Mouse (Mus musculus) heart, embryonic 11.5 days (tissue): ENCODE results near the gene Mxra7. TPM values are rescaled to one million over a fixed set of nuclear protein-coding genes. Genes with fewer than 3 reads are reported as not detected.

Experiments used
- ATAC-seq: fragments of 200-750 bp; cut with Nextera tagmentation; replicated peaks from 2 replicates; pipeline ENCODE4 v1.8.0; 2017; ENCODE audit warnings: moderate library complexity; ENCODE audit not compliant: insufficient number of reproducible peaks, low FRiP score, low TSS enrichment
- H3K27ac ChIP-seq: fragments of 300-500 bp; sonication (generic); 2 replicates; pipeline ENCODE4 v1.5.1; 2014; ENCODE audit warnings: mild to moderate bottlenecking, low read depth, low read length
- H3K27me3 ChIP-seq: fragments of 300-500 bp; sonication (generic); 2 replicates; pipeline ENCODE4 v1.6.1; 2014; ENCODE audit warnings: mild to moderate bottlenecking, low read length, mixed read lengths; ENCODE audit not compliant: control insufficient read depth, insufficient read depth
- H3K36me3 ChIP-seq: fragments of 300-500 bp; sonication (generic); 2 replicates; pipeline ENCODE4 v1.6.1; 2014; ENCODE audit warnings: mild to moderate bottlenecking, low read length, moderate library complexity, mixed read lengths; ENCODE audit not compliant: control insufficient read depth, insufficient read depth
- H3K4me1 ChIP-seq: fragments of 300-500 bp; sonication (generic); 2 replicates; pipeline ENCODE4 v1.6.1; 2014; ENCODE audit warnings: low read length; ENCODE audit not compliant: control insufficient read depth, insufficient read depth
- H3K4me2 ChIP-seq: fragments of 300-500 bp; sonication (generic); 2 replicates; pipeline ENCODE4 v1.6.1; 2014; ENCODE audit warnings: mild to moderate bottlenecking, moderate library complexity
- H3K4me3 ChIP-seq: fragments of 300-500 bp; sonication (generic); 2 replicates; pipeline ENCODE4 v1.5.1; 2014; ENCODE audit warnings: low read depth, low read length
- H3K9ac ChIP-seq: fragments of 300-500 bp; sonication (generic); 2 replicates; pipeline ENCODE4 v1.6.1; 2014; ENCODE audit warnings: mild to moderate bottlenecking, low read depth, low read length, moderate library complexity
- H3K9me3 ChIP-seq: fragments of 300-500 bp; sonication (generic); replicated peaks from 2 replicates; pipeline ENCODE4 v1.6.1; 2016; ENCODE audit warnings: low read length; ENCODE audit not compliant: control insufficient read depth
- WGBS: fragments of 180-500 bp; shearing (Covaris S2); extraction: QIAGEN DNeasy Blood & Tissue Kit; methylation state at CpG from one replicate; pipeline ENCODE4 v1.1.7; 2014; ENCODE audit not compliant: insufficient replicate concordance; 5-methylcytosine and 5-hydroxymethylcytosine counted together
- polyA plus RNA-seq: library from polyadenylated mRNA; unstranded; fragments of >200 nt; fragmentation: Nextera tagmentation; extraction: Ambion mirVana; gene quantifications from 2 replicates; pipeline ENCODE4 v1.2.1, GENCODE M21; 2014

The Mxra7 gene
- polyA plus RNA-seq, 1 experiment from 2014 or later = 15.9 TPM

DNA sequence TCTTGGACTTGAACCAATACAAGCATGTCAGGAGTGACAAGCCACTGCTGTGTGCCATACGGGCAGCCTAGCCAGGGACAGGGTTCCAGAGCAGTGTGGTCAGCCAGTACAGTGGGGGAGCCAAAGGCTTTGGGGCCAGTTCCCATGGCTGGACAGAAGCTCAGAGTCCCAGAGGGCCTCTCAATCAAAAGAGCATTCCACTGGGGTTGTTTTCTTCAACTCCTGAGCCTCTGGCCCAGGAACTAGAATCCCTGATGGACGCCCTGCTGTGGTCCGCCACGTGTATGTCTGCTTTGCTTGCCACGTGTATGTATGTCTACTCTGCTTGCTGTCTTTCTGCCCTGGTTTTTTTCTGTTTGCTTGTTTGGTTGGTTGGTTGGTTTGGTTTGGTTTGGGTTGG is 26.7 kb downstream of the Mxra7 start:
- Histone ChIP-seq H3K9me3 (no peaks in the 10 kb centered on the region), H3K27me3 (no peaks in the 10 kb centered on the region), H3K4me2 (no peak overlapping the region), H3K4me1 (no peaks in the 10 kb centered on the region), H3K4me3 (no peak overlapping the region), H3K9ac (no peak overlapping the region), H3K27ac (no peak overlapping the region), H3K36me3 (no peaks in the 10 kb centered on the region)
- no peak for ATAC-seq
- WGBS = 52% methylated on average over 5 of the region's 5 CpGs

DNA sequence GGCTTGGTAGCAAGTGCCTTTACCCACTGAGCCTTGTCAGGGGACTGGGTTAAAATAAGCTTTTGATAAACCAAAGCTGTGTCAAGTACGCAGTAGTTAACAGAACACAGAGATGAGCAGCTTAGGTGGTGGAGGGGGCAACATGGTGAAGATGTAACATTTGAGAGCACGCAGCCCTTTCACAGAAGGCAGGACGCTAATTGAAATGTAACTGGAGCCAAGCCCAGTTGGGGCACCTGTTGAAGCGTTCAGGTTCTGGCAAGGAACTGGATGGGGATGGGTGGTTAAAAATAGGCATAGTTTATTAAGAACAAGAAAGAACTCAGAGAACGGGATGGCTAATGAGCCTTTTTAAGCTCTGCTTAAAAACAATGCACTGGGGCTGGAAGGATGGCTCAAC is 28.5 kb downstream of the Mxra7 start:
- no peak for ATAC-seq
- H3K4me2 ChIP-seq = no peak overlapping the region
- no peaks in the 10 kb centered on the region for H3K27me3 ChIP-seq
- H3K9me3 ChIP-seq = no peaks in the 10 kb centered on the region
- H3K4me1 ChIP-seq = no peaks in the 10 kb centered on the region
- H3K27ac ChIP-seq = no peak overlapping the region
- no peak overlapping the region for H3K9ac ChIP-seq
- 82% methylated on average over 5 of the region's 5 CpGs for WGBS
- H3K4me3 ChIP-seq = no peak overlapping the region
- no peaks in the 10 kb centered on the region for H3K36me3 ChIP-seq

GRCm38 (mm10) chr11:116784221-116784620 is 43.6 kb downstream of the Mxra7 start:
- Histone ChIP-seq H3K4me3 (no peak overlapping the region), H3K36me3 (no peaks in the 10 kb centered on the region), H3K27me3 (no peaks in the 10 kb centered on the region), H3K9me3 (no peaks in the 10 kb centered on the region), H3K27ac (no peak overlapping the region), H3K4me1 (no peaks in the 10 kb centered on the region), H3K9ac (no peak overlapping the region), H3K4me2 (no peak overlapping the region)
- ATAC-seq = no peak
- WGBS = 91% methylated on average over 10 of the region's 10 CpGs

- no peaks in the 10 kb centered on the region for H3K4me1 ChIP-seq
- no peak overlapping the region for H3K9ac ChIP-seq
- WGBS = 50% methylated on average over 9 of the region's 9 CpGs
- no peak overlapping the region for H3K4me2 ChIP-seq
- H3K36me3 ChIP-seq = no peaks in the 10 kb centered on the region
- H3K4me3 ChIP-seq = no peak overlapping the region
- no peak for ATAC-seq
- no peak overlapping the region for H3K27ac ChIP-seq
- H3K9me3 ChIP-seq = no peaks in the 10 kb centered on the region
- H3K27me3 ChIP-seq = no peaks in the 10 kb centered on the region
Measured at GRCm38 (mm10) chr11:116782737-116783145, 45.1 kb downstream of the Mxra7 start.

DNA sequence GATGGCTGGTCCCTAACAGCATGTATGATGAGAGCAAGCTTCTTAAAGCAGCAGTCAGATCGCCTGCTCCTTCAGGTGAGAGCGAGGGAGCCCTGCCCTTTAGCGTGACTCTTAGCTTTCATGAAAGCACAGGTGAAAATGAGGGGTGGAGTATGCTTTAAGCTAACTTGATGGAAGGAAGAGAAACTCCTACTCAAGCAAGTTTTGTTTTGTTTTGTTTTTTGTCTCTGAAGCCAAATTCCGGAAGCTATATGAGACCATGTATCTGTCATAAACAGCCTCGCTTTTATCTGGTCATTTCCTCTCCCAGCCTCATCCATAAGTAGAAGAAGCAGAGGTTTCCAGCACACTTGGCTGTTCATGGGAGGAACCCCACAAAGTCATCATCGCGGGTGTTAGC is 52.4 kb downstream of the Mxra7 start, which contains the start of gene St6galnac1:
Gene St6galnac1 (minus strand): TSS at position 101 of the 400 bp plus-strand sequence.
- no peak within 1 kb of the TSS for H3K4me2 ChIP-seq
- ATAC-seq = no peak
- no peaks in the 10 kb centered on the region for H3K27me3 ChIP-seq
- H3K9me3 ChIP-seq = no peaks in the 10 kb centered on the region
- H3K27ac ChIP-seq = no peak within 1 kb of the TSS
- H3K9ac ChIP-seq = no peak within 1 kb of the TSS
- no peaks in the 10 kb centered on the region for H3K36me3 ChIP-seq
- H3K4me3 ChIP-seq = no peak within 1 kb of the TSS
- WGBS = 79% methylated on average over 7 of the region's 7 CpGs
- no peaks in the 10 kb centered on the region for H3K4me1 ChIP-seq

- 50% methylated on average over 2 of the region's 2 CpGs for WGBS
- no peak for ATAC-seq
- H3K4me2 ChIP-seq = no peak overlapping the region
- H3K4me3 ChIP-seq = no peak overlapping the region
- no peak overlapping the region for H3K27ac ChIP-seq
- H3K27me3 ChIP-seq = no peaks in the 10 kb centered on the region
- no peak overlapping the region for H3K9ac ChIP-seq
- H3K9me3 ChIP-seq = no peaks in the 10 kb centered on the region
- H3K36me3 ChIP-seq = no peaks in the 10 kb centered on the region
- no peaks in the 10 kb centered on the region for H3K4me1 ChIP-seq
Measured at GRCm38 (mm10) chr11:116773205-116773604, 54.6 kb downstream of the Mxra7 start.

- Histone ChIP-seq H3K27me3 (no peaks in the 10 kb centered on the region), H3K27ac (no peak overlapping the region), H3K9me3 (no peaks in the 10 kb centered on the region), H3K4me1 (no peaks in the 10 kb centered on the region), H3K4me2 (no peak overlapping the region), H3K4me3 (no peak overlapping the region), H3K36me3 (no peaks in the 10 kb centered on the region), H3K9ac (no peak overlapping the region)
- no peak for ATAC-seq
- WGBS = 73% methylated on average over 5 of the region's 5 CpGs
Measured at GRCm38 (mm10) chr11:116769873-116770272, 58.0 kb downstream of the Mxra7 start.

DNA sequence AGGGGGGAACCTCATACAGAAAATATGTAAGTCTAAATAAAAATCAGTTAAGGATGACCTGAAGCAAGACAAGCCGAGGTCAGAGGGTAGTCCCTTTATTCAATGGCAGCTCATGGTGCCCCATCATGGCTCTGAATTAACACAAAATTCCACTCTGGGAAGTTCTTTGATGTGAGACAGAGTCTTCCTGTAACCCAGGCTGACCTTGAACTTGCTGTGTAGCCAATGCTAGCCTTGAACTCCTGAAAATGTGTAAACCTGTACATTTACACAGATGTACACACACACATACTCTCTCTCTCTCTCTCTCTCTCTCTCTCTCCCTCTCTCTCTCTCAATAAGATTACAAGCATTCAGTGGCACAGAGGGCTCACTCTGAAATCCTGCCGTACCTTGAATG is 62.9 kb downstream of the Mxra7 start:
- ATAC-seq = no peak
- WGBS = 82% methylated on average over 2 of the region's 2 CpGs
- no peak overlapping the region for H3K9ac ChIP-seq
- H3K36me3 ChIP-seq = no peaks in the 10 kb centered on the region
- H3K27me3 ChIP-seq = no peaks in the 10 kb centered on the region
- no peak overlapping the region for H3K4me2 ChIP-seq
- no peak overlapping the region for H3K4me3 ChIP-seq
- H3K4me1 ChIP-seq = no peaks in the 10 kb centered on the region
- no peaks in the 10 kb centered on the region for H3K9me3 ChIP-seq
- H3K27ac ChIP-seq = no peak overlapping the region

- no peaks in the 10 kb centered on the region for H3K27me3 ChIP-seq
- no peaks in the 10 kb centered on the region for H3K36me3 ChIP-seq
- H3K9ac ChIP-seq = no peak overlapping the region
- H3K4me1 ChIP-seq = no peaks in the 10 kb centered on the region
- H3K4me2 ChIP-seq = no peak overlapping the region
- no peak overlapping the region for H3K27ac ChIP-seq
- no peaks in the 10 kb centered on the region for H3K9me3 ChIP-seq
- WGBS = 83% methylated on average over 7 of the region's 7 CpGs
- ATAC-seq = no peak
- no peak overlapping the region for H3K4me3 ChIP-seq
Measured at GRCm38 (mm10) chr11:116764346-116764745, 63.5 kb downstream of the Mxra7 start.
